Mouse (Mus musculus) kidney, embryonic 15.5 days (tissue): ENCODE data around the gene Sgsm1. TPM values are rescaled to one million over a fixed set of nuclear protein-coding genes. Genes with fewer than 3 reads are reported as not detected.
A peak's percentile ranks its signal among the peaks of the same experiment; 100 is the strongest.

Experiments
- ATAC-seq: fragments of 200-750 bp; cut with Nextera tagmentation; replicated peaks from 2 replicates; pipeline ENCODE4 v1.8.0; 2017; ENCODE audit warnings: moderate TSS enrichment; ENCODE audit not compliant: low FRiP score
- H3K27ac ChIP-seq: fragments of 300-500 bp; sonication (generic); 2 replicates; pipeline ENCODE4 v1.5.1; 2015; ENCODE audit warnings: mild to moderate bottlenecking, inconsistent platforms
- H3K27me3 ChIP-seq: fragments of 300-500 bp; sonication (generic); 2 replicates; pipeline ENCODE4 v1.6.1; 2015; ENCODE audit warnings: inconsistent platforms
- H3K36me3 ChIP-seq: fragments of 300-500 bp; sonication (generic); 2 replicates; pipeline ENCODE4 v1.6.1; 2015; ENCODE audit warnings: inconsistent platforms
- H3K4me1 ChIP-seq: fragments of 300-500 bp; sonication (generic); 2 replicates; pipeline ENCODE4 v1.6.1; 2015; ENCODE audit warnings: inconsistent platforms
- H3K4me2 ChIP-seq: fragments of 300-500 bp; sonication (generic); 2 replicates; pipeline ENCODE4 v1.6.1; 2015; ENCODE audit warnings: moderate library complexity, mild to moderate bottlenecking, inconsistent platforms
- H3K4me3 ChIP-seq: fragments of 300-500 bp; sonication (generic); replicated peaks from 2 replicates; pipeline ENCODE4 v1.5.1; 2015; ENCODE audit warnings: mild to moderate bottlenecking, inconsistent platforms
- H3K9ac ChIP-seq: fragments of 300-500 bp; sonication (generic); 2 replicates; pipeline ENCODE4 v1.6.1; 2015; ENCODE audit warnings: mild to moderate bottlenecking, inconsistent platforms
- H3K9me3 ChIP-seq: fragments of 300-500 bp; sonication (generic); replicated peaks from 2 replicates; pipeline ENCODE4 v1.6.1; 2016; ENCODE audit warnings: inconsistent platforms
- WGBS: fragments of 180-500 bp; shearing (Covaris S2); methylation state at CpG from one replicate; pipeline ENCODE4 v1.1.7; 2015; ENCODE audit warnings: mixed read lengths; 5-methylcytosine and 5-hydroxymethylcytosine counted together
- polyA plus RNA-seq: library from polyadenylated mRNA; unstranded; fragments of >200 nt; fragmentation: Nextera tagmentation; extraction: Ambion mirVana; gene quantifications from 2 replicates; pipeline ENCODE4 v1.2.1, GENCODE M21; 2015

The Sgsm1 gene
- polyA plus RNA-seq, 1 experiment from 2014 or later = 6.3 TPM

- peak; percentile 30 for ATAC-seq
- H3K27me3 ChIP-seq = peaks cover 45% of the 10 kb centered on the region
- peak overlapping the region; percentile 62 for H3K4me3 ChIP-seq
- no peaks in the 10 kb centered on the region for H3K9me3 ChIP-seq
- WGBS = 63% methylated on average over 22 of the region's 22 CpGs
- no peak overlapping the region for H3K27ac ChIP-seq
- no peaks in the 10 kb centered on the region for H3K36me3 ChIP-seq
- peaks cover 36% of the 10 kb centered on the region for H3K4me1 ChIP-seq
- peak overlapping the region; percentile 53 for H3K9ac ChIP-seq
- peak overlapping the region; percentile 94 for H3K4me2 ChIP-seq
These were observed 852 bp downstream of the Sgsm1 start for GRCm38 (mm10) chr5:113309491-113310376.

GRCm38 (mm10) chr5:113306750-113307477 is 3.7 kb downstream of the Sgsm1 start:
- WGBS = 1% methylated on average over 25 of the region's 25 CpGs
- peak overlapping the region; percentile 27 for H3K4me3 ChIP-seq

GRCm38 (mm10) chr5:113304527-113304926 is 6.1 kb downstream of the Sgsm1 start:
- Histone ChIP-seq H3K4me1 (peaks cover 32% of the 10 kb centered on the region), H3K36me3 (no peaks in the 10 kb centered on the region), H3K9me3 (no peaks in the 10 kb centered on the region), H3K4me3 (no peak overlapping the region), H3K27me3 (peaks cover 36% of the 10 kb centered on the region), H3K4me2 (no peak overlapping the region), H3K27ac (no peak overlapping the region), H3K9ac (no peak overlapping the region)
- WGBS = 90% methylated on average over 5 of the region's 5 CpGs
- no peak for ATAC-seq

More at GRCm38 (mm10) chr5:113306750-113307477, 3.7 kb downstream of the Sgsm1 start:
- ATAC-seq = peak; percentile 29; the same call in 1 of the 2 replicates
- H3K9me3 ChIP-seq = no peaks in the 10 kb centered on the region
- H3K4me1 ChIP-seq = peaks cover 32% of the 10 kb centered on the region
- H3K27ac ChIP-seq = no peak overlapping the region
- peaks cover 40% of the 10 kb centered on the region for H3K27me3 ChIP-seq
- H3K4me2 ChIP-seq = peak overlapping the region; percentile 60
- no peak overlapping the region for H3K9ac ChIP-seq
- H3K36me3 ChIP-seq = no peaks in the 10 kb centered on the region

GRCm38 (mm10) chr5:113301841-113302240 is 8.7 kb downstream of the Sgsm1 start:
- Histone ChIP-seq H3K4me2 (no peak overlapping the region), H3K27ac (no peak overlapping the region), H3K9me3 (no peaks in the 10 kb centered on the region), H3K4me1 (peaks cover 36% of the 10 kb centered on the region), H3K4me3 (no peak overlapping the region), H3K9ac (no peak overlapping the region), H3K36me3 (no peaks in the 10 kb centered on the region), H3K27me3 (peaks cover 16% of the 10 kb centered on the region; the same call in 1 of the 2 replicates)
- WGBS = 21% methylated on average over 13 of the region's 13 CpGs
- 0 out of 2 replicates have a peak, but pooled peaks have one; percentile 59 for ATAC-seq

GRCm38 (mm10) chr5:113300148-113300889 is 10.3 kb downstream of the Sgsm1 start:
- no peak overlapping the region for H3K9ac ChIP-seq
- ATAC-seq = no peak
- H3K9me3 ChIP-seq = no peaks in the 10 kb centered on the region
- WGBS = 69% methylated on average over 22 of the region's 22 CpGs
- H3K4me2 ChIP-seq = peak overlapping the region; percentile 19; the same call in 1 of the 2 replicates
- no peak overlapping the region for H3K4me3 ChIP-seq
- H3K27ac ChIP-seq = peak overlapping the region; percentile 56; the same call in 1 of the 2 replicates
- H3K27me3 ChIP-seq = peaks cover 14% of the 10 kb centered on the region; the same call in 1 of the 2 replicates
- peaks cover 34% of the 10 kb centered on the region for H3K4me1 ChIP-seq
- H3K36me3 ChIP-seq = no peaks in the 10 kb centered on the region

GRCm38 (mm10) chr5:113299433-113299832 is 11.2 kb downstream of the Sgsm1 start:
- Histone ChIP-seq H3K4me3 (no peak overlapping the region), H3K4me2 (no peak overlapping the region), H3K27me3 (peaks cover 14% of the 10 kb centered on the region; the same call in 1 of the 2 replicates), H3K9me3 (no peaks in the 10 kb centered on the region), H3K36me3 (no peaks in the 10 kb centered on the region), H3K27ac (no peak overlapping the region), H3K4me1 (peaks cover 34% of the 10 kb centered on the region), H3K9ac (no peak overlapping the region)
- WGBS = 45% methylated on average over 9 of the region's 9 CpGs
- ATAC-seq = no peak

- WGBS = 53% methylated on average over 6 of the region's 6 CpGs
- H3K27me3 ChIP-seq = peaks cover 14% of the 10 kb centered on the region; the same call in 1 of the 2 replicates
- peaks cover 34% of the 10 kb centered on the region for H3K4me1 ChIP-seq
- H3K4me3 ChIP-seq = no peak overlapping the region
- no peak overlapping the region for H3K9ac ChIP-seq
- no peak for ATAC-seq
- H3K36me3 ChIP-seq = no peaks in the 10 kb centered on the region
- no peak overlapping the region for H3K27ac ChIP-seq
- H3K4me2 ChIP-seq = no peak overlapping the region
- H3K9me3 ChIP-seq = no peaks in the 10 kb centered on the region
These were observed 11.8 kb downstream of the Sgsm1 start for GRCm38 (mm10) chr5:113298826-113299225.

GRCm38 (mm10) chr5:113298040-113298439 is 12.5 kb downstream of the Sgsm1 start:
- H3K9me3 ChIP-seq = no peaks in the 10 kb centered on the region
- H3K36me3 ChIP-seq = no peaks in the 10 kb centered on the region
- no peak for ATAC-seq
- H3K9ac ChIP-seq = no peak overlapping the region
- peaks cover 34% of the 10 kb centered on the region for H3K4me1 ChIP-seq
- H3K27ac ChIP-seq = no peak overlapping the region
- peak overlapping the region; percentile 12; the same call in 1 of the 2 replicates for H3K4me3 ChIP-seq
- H3K27me3 ChIP-seq = peaks cover 14% of the 10 kb centered on the region; the same call in 1 of the 2 replicates
- WGBS = 17% methylated on average over 12 of the region's 12 CpGs
- H3K4me2 ChIP-seq = peak overlapping the region; percentile 43

- peaks cover 26% of the 10 kb centered on the region for H3K4me1 ChIP-seq
- no peak overlapping the region for H3K9ac ChIP-seq
- ATAC-seq = peak; percentile 81
- H3K9me3 ChIP-seq = no peaks in the 10 kb centered on the region
- no peaks in the 10 kb centered on the region for H3K36me3 ChIP-seq
- no peak overlapping the region for H3K4me3 ChIP-seq
- H3K27me3 ChIP-seq = peaks cover 10% of the 10 kb centered on the region; the same call in 1 of the 2 replicates
- peak overlapping the region; percentile 19; the same call in 1 of the 2 replicates for H3K27ac ChIP-seq
- H3K4me2 ChIP-seq = no peak overlapping the region
- 33% methylated on average over 4 of the region's 4 CpGs for WGBS
These were observed 14.8 kb downstream of the Sgsm1 start for GRCm38 (mm10) chr5:113295791-113296190.

GRCm38 (mm10) chr5:113294575-113294974 is 16.0 kb downstream of the Sgsm1 start:
- no peaks in the 10 kb centered on the region for H3K36me3 ChIP-seq
- ATAC-seq = no peak
- 84% methylated on average over 5 of the region's 5 CpGs for WGBS
- no peak overlapping the region for H3K9ac ChIP-seq
- no peak overlapping the region for H3K4me3 ChIP-seq
- H3K4me2 ChIP-seq = no peak overlapping the region
- H3K4me1 ChIP-seq = peaks cover 19% of the 10 kb centered on the region
- H3K27ac ChIP-seq = no peak overlapping the region
- no peaks in the 10 kb centered on the region for H3K9me3 ChIP-seq
- peaks cover 22% of the 10 kb centered on the region for H3K27me3 ChIP-seq

GRCm38 (mm10) chr5:113293446-113293845 is 17.1 kb downstream of the Sgsm1 start:
- no peak overlapping the region for H3K4me3 ChIP-seq
- H3K36me3 ChIP-seq = no peaks in the 10 kb centered on the region
- 76% methylated on average over 4 of the region's 4 CpGs for WGBS
- no peak overlapping the region for H3K4me2 ChIP-seq
- ATAC-seq = no peak
- no peak overlapping the region for H3K9ac ChIP-seq
- H3K9me3 ChIP-seq = no peaks in the 10 kb centered on the region
- peaks cover 26% of the 10 kb centered on the region for H3K27me3 ChIP-seq
- H3K27ac ChIP-seq = no peak overlapping the region
- H3K4me1 ChIP-seq = peaks cover 12% of the 10 kb centered on the region
